Mouse (Mus musculus) hematopoietic stem cell, adult 5-6 weeks (primary cell): ENCODE measurements around the gene Lrrc10b. TPM values are rescaled to one million over a fixed set of nuclear protein-coding genes. Genes with fewer than 3 reads are reported as not detected.

Source experiments
- ATAC-seq, 2 experiments: fragments of 125-278 bp in 1 of 2; replicated peaks in 1 of 2; 2 replicates each; pipeline ENCODE4 v1.8.0; 2016 to 2017; ENCODE audit warnings: inconsistent platforms in 2 of 2, mild to moderate bottlenecking in 2 of 2, moderate number of reproducible peaks in 2 of 2, low read depth in 1 of 2, moderate TSS enrichment in 1 of 2; ENCODE audit not compliant: low FRiP score in 2 of 2, poor library complexity in 2 of 2, severe bottlenecking in 2 of 2, insufficient read depth in 1 of 2, low TSS enrichment in 1 of 2
- total RNA-seq: library from RNA; stranded (forward); fragments of 172-1452, 232-1000 nt; gene quantifications from 2 replicates; pipeline ENCODE4 v1.2.3, GENCODE M21; 2017

Lrrc10b gene
- total RNA-seq, 1 experiment from 2014 or later = not detected

DNA sequence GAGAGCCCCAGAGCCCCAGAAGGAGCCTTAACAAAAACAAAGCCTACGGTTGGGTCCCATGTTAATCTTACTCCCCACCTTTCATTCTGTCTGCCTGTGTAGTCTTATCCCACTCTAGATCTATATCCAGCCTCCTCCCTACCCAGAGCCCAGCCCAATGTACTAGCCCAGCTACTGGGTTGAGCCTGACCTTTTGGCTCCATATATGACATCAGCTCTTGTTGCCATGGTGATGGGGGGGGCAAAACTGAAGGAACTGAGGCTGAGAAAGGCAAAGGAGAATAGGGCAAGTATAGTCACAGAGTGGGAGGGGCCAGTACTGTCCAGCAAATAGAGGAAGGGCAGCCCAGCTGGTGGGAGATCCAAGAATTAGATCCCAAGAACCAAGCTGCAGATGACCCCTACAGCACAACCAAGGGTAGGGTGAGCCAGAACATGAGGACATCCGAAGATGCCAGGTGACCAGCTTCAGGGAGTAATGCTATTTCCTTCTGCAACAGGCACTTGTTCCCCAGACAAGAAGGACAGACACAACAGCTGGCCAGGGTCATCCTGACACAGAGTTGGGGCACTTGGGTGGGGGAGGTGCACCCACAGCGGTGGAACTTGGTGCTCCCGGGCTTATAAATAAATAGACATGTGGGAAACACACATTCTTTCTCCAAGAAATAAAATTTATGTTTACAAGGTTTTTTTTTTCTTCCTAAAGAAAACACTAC is 2.4 kb downstream of the Lrrc10b start:
- ATAC-seq = no peak

DNA sequence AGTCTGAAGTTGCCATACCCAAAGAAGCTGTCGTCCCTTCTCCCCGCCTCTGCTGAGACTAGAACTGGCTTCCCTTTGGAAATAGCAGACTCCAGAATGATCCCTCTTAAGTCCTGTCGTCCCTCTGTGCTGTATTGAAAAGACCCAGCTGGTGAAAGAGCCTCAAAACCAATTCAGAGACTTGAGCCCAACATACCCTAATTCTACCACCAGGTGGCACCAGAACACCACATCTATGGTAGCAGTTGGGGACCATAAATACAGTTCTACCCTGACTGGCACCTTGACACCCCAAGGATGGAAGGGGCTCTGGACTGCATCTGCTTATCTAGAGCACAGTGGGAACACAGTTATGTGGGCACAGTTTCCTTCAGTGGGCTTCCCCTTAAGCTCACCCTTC is 7.6 kb downstream of the Lrrc10b start:
- ATAC-seq = peak; percentile 64 to 67; a peak in 3 of 4 replicates

DNA sequence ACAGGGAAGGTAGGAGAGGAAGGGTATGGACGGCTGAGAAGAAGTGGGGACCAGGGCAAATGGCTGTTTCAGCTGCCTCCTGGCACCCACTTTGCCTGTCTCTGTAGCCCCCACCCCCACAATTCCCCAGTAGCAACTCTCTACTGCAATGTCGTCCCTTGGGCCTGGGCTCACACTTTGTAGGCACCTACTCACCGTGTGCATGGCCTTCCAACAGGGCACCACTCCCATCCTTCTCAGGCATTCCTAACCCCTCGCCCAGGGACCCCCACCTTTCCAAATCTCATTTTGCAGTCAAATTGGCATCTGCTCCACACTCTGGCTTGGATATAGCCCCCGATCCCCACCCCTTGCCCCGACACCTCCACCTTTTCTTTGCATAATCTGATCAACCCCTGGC is 8.1 kb downstream of the Lrrc10b start:
- ATAC-seq = no peak

DNA sequence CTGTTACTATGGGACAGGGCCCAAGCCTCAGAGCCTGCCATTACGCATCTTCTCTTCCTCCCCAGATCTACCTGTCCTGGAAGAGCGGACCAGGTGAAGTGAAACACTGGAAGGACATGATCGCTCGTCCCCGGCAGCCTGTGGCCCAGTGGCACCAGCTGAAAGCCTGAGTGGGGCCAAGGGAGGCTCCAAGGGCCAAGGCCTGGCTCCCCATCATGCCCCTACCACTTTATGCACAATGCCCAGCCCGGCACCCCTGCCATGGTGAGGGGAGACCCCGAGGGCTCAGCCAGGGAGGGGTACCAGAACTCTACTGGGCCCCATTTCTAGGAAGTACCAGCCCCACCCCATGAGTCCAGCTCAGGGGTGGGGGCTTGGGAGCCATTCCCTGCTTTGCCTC is 9.0 kb downstream of the Lrrc10b start:
- no peak for ATAC-seq

DNA sequence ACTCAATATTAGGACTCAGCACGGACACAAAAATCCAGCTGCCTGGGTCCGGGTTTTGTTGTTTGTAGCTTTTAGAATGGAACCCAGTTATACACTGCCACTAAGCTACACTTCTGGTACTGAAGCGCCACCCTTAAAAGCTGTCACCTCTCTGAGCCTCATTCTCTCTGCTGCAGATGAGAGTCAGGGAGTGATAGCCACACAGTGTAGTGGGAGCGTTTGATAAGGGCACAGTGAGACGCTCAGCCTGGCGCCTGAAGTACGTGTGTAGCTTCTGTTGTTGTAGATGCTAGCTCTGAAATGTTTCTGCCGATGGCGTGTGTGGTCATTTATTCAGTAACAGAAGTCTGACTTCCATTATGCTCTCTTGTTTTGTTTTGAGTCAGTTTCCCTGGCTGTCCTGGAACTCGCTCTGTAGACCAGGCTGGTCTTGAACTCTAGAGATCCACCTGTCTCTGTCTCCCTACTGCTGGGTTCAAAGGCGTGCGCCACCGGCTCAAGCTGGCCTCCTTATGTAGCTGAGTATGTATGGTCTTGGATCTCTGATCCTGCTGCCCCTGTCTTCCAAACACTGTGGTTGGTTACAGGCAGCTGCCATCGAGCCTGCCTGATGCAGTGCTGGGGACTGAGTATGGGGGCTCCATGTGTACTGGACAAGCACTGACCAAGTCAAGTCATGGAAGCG is 12.4 kb downstream of the Lrrc10b start:
- ATAC-seq = 0 out of 4 replicates have a peak, but pooled peaks of 1 of the 2 experiments have one; percentile 17

DNA sequence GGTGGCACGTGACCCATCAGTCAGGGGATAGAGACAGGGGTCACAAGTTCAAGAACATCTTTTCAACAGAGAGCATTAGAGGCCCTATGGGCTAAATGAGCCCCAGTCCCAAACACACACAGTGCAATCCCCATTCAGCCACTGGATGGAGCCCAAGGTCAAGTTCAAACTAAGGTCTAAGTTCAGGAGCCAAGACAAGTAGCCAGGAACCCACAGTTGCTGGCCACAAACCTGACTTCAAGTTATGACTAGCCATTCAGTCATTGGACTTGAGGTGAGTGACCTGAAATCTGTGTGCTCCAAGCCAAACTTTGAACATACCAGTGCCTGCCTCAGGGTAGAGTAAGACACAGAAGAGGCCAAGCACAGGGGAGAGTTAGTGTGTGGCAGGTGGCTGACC is 19.8 kb downstream of the Lrrc10b start:
- no peak for ATAC-seq

DNA sequence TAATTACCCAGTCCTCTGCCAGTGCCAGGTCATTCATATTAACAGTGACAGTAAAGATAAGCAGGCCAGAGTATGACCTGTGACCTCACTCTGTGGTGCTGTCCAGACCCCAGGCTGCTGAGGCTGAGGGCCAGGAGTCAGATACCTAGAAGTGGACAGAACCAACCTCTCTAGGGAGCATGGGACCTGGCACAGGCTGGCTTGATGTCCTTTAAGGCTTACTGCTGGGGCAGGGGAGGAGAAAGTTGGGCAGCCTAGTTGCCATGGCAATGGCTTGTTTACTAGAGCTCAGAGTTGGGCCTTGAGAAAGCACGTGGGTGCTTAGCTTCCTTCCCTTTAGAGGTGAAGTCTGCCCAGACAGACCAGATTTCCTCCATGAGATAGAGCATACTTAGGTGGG is 20.5 kb downstream of the Lrrc10b start:
- ATAC-seq = peak; percentile 47 to 64

DNA sequence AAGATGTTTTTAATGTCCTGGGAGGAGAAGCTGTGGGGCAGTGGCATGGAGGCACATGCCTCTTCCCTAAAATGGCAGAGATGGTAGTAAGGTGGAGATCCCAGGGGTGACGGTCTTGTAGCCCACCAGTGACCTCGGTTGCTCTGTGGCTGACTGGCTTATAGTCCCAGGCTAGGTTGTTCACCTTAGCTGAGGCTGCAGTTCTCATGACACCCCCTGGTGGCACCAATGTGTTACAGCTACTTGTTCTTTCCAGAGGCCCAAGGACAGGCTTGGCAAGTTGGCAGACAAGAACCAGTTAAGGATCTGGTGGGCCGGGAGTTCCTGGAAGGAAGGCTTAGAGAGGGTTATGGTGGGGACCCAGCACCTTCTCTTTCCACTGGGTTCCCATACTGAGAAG is 21.4 kb downstream of the Lrrc10b start:
- peak; percentile 28 to 53; a peak in 1 of 4 replicates for ATAC-seq

DNA sequence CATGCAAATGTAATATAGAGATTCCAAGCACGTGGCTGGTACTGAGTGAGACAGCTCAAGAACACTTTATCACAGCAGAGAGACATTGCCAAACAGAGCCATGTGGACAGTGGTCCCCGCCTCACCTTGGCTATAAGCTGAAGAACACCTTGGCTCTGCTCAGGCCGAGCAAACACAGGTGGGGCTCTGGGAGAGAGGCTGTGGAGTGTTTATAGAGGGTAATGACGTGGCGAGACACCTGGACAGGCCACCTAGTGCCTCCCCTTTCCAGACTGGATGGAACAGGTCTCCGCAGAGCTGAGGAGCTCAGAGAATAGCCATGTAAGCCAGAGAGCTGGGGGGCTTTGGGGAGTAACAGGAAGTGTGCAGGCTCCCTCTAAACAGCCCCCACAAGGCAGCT is 22.3 kb downstream of the Lrrc10b start:
- no peak for ATAC-seq

DNA sequence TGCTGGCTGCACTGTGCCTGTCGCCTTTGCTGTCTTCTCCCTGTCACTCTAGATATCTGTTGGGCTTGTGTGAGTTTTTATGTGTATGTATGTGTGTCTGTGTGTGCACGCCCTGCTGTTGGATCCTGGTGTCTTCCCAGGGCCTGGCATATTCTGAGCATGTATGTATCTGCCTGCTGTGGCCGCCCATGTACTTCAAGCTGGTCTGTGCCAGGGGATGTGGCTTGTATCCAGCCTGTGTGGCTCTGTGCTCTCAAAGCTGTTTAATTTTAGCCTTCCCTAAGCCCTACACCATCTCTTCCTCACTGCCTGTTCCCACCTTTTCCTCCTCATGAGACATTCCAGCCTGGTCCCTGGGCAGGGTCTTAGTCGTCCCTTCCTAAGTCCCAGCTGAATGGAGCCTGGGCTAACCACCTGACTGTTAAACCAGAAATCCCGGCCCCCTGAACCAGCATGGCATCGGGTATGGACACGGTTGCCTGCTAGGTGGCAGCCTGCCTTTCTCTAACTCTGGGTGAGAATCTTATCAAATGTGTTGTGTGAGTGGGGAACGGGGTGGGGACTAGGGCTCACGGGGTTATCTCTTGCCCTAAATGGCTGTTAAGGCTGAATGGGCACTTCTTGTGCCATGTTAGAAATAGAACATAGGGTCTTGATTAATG is 23.3 kb downstream of the Lrrc10b start:
- ATAC-seq = no peak

DNA sequence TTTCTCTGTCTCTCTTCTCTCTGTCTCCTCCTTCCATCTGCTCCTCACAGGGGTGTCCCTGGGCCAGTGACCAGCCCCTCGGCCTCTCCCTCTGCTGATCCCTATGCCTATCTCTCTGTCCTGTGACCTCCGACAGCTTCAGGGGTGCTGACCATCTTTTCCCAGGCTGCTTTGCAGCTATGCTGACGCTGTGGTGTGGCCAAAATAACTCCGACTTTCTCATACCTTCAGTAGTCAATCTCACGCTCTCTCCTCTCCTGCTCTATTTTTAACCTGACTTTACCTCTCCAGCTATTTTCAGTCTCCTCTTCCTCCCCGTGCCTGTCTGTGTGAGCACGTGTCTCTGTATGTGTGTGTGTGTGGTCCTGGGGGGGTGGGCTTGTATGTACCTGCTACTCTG is 24.0 kb downstream of the Lrrc10b start:
- ATAC-seq = no peak

DNA sequence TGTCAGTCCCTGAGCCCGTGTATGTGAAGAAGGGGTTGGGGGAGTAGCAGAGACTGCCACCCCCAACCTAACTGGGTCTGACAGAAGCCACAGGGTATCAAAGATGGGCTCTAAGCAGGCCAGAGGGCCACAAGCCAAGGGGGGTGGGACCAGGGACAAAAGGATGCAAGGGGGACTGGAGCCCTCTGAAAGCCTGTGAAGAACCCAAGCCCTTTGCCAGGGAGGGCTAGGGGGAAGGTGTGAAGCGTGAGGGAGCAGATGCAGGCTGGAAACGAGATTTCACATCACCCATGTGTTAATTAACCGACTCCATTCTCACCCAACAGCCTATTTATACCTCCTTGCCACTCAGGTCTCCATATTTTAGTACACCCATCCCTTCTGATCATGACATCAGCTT is 25.4 kb downstream of the Lrrc10b start:
- no peak for ATAC-seq

DNA sequence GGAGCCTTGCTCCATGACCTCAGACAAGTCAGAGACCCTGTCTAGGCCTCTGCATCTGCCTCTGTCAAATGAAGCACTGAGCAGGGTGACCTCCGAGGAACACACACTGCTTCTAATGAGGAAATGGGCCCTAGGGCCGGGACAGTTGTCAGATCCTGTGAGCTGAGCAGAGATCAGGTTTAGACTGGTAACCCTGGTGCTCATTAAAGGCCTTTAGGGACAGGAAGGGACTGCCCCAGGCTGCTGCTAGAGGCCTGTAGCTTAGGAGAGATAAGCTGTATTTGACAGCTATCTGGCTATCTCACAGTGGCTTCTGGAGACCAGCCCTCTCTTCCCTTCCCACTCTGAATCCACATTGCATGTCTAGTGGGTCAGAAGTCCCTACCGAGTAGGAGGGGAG is 25.9 kb downstream of the Lrrc10b start:
- ATAC-seq = no peak

DNA sequence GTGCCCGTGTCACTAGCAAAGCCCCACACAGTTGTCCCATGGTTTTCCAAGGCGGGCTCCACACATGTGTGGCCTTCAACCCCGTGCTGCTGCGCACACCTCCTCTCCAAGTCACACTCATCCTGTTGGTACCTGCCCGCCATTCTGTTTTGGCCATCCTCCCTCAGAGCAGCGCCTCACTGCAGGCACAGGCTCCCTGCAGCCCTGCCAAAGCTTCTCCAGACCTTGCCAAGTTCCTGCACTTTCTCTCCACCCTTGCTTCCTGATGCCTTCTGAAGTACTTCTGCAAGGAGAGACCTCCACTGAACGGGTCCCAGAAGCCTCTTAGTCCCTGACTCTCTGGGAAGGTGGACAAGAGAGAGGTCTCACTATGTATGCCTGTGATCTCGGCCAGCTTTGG is 27.9 kb downstream of the Lrrc10b start:
- ATAC-seq = no peak

DNA sequence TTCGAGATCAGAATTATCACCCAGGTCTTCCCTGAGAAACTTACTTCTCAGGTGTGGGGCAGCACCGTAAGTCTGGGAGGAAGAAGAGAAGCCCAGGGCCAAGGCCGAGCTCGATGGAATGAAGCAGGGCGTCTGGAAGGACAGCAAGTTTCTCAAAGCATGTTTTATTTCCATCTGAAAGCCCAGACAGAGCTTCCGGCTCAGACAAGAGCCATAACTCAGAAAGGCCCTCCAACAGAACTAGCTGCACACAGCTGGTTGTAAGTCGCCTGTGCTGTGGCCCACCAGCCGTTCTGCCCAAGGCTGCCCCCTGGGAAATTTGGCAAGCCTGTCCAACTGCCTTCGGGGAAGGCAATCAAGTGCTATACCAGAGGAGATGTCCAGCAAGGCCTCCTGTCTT is 29.8 kb downstream of the Lrrc10b start:
- no peak for ATAC-seq

DNA sequence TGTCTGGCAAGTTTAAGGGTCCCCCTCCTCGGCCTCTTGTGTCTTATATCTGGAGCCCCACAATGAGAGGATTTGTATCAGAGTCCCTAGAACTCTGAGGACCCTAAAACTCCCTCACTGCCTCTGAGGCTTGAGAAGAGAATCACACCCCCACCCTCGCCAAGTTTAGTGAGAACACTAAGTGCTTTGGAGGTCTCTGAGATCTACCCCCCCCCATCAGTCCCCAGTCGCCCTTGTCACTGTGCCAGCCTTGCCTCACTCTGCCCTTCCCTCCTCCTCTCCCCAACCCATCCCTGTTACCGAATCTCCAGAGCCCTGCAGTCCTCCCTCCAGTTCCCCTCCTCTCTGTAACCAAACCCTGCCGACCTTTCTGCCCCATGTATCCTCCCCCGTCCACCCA is 30.5 kb downstream of the Lrrc10b start:
- ATAC-seq = no peak

DNA sequence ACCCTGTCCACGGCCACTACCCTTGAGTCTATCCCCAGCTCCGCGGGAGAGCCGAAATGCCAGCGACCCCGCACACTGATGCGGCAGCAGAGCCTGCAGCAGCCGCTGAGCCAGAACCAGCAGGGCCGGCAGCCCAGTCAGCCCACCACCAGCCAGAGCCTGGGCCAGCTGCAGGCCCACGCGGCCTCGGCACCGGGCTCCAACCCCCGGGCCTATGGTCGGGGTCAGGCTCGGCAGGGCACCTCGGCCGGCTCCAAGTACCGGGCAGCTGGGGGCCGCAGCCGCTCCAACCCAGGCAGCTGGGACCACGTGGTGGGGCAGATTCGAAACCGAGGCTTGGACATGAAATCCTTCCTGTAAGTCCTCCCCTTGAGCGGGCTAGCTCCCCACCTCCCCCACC is 31.0 kb downstream of the Lrrc10b start:
- ATAC-seq = no peak

DNA sequence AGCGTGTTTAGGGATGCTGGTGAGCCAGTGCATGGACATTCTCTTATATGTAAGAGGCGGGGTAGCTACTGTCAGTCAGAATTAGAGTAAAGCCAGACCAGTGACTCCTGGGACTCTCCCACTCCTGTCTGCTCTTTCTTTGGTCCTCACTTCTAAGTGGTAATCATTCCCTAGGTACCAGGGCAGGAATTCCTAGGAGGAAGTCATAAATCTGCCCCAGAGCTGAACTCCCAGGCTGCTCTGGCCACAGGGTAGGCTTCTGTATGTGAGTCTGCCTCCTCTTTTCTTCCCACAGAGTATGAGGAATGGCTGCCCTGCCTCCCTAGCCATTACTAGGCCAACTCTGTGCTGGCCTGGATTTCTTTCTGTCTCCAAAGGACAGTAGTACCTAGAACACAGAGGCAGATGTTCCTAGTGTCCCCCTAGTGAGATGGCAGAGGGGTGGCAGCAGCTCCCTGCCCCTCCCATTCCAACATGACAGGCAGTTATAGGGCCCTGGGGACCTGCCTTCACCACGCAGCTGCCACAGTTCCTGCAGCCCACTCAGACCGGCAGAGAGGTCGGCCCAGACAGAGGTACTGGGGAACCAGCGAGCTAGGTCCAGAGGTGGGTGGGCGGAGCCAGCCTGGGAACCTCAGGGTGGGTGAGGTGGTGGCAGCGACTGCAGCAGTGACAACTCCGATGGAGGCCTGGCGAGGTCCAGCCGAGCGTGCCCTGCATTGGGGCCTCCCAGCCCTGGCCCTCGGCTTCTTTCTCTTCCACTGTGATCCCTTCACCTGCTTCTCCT is 31.6 kb downstream of the Lrrc10b start:
- ATAC-seq = no peak
